Mouse (Mus musculus) ovary, adult 18-20 months (tissue): Measurements from ENCODE around the gene Them7.

Experiments
- DNase-seq: peaks from one replicate; pipeline ENCODE4 v3.0.0; 2022; ENCODE audit warnings: low spot score, mixed read lengths

Them7 gene

GRCm38 (mm10) chr2:105224134-105224986 is at the start of gene Them7:
TSS of gene Them7 (plus strand) at chr2:105224320.
- DNase-seq, result peak; percentile 38

- no peak for DNase-seq
Measured at GRCm38 (mm10) chr2:105178871-105179270, 45.2 kb upstream of the Them7 start.

DNA sequence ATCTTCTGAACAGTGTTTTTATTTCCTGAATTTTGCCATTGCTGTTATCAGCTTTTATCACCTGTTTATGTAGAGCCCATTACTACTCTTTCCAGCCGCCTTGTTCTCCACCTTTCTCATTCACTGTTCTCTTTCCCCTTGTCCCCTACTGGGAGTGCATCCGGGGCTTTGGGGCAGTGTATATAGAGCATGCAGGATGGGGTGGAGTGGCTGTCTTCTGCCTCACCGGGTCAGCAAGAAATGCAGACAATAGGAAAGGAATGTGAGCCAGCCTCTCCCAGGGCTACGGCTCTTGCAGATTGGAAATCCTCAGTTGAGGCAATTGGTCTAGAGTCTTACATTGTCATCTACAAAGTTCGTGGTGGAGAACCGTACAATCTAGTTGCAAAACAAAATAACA is 41.6 kb upstream of the Them7 start:
- DNase-seq, result no peak

GRCm38 (mm10) chr2:105185140-105185539 is 39.0 kb upstream of the Them7 start:
- no peak for DNase-seq

DNA sequence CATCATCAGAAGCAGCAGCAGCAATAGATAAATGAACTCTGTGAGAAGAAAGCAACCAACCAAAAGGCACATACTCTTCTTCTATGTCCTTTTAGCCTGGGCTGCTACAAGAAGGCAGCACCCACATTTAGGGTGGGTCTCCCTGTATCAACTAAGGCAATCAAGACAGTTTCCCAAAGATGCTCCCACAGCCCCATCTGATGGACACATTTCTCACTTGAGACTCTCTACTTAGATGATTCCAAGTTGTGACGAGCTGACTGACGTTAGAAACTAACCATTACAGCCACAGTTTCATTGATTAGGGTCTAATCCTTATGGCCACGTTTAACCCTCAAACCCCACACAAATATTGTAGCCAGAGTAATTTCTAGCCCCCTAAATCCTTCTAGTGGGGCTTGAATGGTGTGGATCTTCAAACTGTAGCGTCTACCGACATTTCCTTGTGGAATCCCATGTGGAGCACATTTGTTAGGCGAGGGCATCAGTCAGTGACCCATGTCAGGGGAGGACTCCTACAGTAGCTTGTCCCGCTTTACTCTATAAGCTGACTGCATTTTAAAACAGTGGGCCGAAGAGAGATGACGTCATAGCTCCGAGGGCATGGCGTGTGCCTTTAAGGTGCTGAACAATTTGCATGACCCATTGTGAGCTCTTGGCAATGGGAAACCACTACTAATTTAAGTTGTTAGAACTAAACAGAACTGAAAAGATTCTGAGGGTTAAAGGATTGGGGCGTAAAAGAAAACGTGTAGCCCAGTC is 38.2 kb upstream of the Them7 start:
- no peak for DNase-seq

DNA sequence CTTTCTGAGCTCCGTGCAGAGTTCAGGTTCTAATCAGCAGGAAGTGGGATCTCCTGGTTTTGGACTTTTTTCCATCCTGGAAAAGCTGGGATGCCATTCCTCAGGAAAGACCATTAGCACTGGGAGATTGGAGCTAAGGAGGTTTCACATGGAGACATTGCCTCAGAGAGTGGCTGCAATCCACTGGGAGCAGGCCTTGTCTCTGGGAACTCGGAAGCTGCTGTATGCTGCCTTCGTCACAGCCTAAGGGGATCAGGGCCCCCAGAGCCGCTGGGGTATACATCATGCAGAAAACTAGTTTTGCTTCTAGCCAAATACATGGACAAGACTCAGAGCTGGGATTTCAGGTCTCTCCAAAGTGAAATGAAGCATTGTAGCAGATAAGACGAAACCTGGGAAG is 37.5 kb upstream of the Them7 start:
- DNase-seq, result no peak

DNA sequence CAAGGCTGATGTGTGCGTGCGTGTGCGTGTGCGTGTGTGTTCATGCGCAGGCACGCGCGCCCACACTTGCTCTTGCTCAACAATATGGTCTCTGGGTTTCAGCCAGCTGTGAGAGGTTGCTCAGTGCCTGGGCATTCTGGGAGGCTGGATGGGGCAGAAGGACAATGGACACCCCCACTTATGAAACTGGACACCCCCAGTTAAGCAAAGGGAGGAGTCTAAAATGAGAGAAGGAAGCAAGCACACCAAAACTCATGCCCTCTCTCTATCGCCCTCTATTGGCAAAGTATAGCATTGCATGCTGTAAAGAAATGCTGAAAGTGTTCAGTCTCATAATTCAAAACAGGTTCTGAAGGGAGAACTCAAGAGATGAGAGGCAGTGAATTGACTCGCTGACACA is 35.9 kb upstream of the Them7 start:
- DNase-seq, result no peak

DNA sequence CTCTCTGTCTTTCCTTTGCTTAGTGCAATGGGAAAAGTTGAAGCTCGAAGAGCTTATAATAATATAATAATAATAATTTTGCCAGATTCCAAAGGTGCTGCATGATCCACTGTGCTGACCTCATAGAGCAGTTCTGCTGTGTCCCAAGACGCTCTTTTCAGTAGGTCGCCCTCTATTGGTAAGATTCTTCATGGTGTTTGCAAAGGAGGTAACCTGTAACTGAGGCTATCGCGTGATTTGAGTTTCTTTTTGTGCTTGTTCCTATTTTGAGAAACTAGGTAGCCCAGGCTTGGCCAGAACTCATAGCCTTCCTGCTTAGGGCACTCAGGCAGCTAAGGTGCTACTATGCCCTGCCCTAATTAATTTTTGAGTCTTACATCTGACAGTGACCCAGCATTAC is 34.8 kb upstream of the Them7 start:
- no peak for DNase-seq

DNA sequence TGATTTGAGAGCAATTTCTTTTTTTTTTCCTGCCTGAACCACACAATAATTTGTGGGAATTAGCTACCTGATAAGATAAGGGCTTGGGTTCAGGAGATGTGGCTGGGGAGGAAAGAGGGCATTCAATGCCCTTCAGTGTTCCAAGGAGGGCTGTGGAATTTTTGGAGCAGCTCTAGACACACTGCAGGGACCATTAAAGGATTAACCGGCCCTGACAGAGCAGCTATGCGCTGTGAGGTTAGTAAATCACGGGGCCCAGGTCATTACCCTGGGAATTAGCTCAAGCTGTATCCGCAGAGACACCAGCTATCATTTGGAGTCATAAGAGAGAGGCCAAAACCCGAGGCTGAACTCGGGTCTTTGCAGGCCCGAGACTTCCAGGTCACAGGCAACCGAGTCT is 24.0 kb upstream of the Them7 start:
- no peak for DNase-seq

DNA sequence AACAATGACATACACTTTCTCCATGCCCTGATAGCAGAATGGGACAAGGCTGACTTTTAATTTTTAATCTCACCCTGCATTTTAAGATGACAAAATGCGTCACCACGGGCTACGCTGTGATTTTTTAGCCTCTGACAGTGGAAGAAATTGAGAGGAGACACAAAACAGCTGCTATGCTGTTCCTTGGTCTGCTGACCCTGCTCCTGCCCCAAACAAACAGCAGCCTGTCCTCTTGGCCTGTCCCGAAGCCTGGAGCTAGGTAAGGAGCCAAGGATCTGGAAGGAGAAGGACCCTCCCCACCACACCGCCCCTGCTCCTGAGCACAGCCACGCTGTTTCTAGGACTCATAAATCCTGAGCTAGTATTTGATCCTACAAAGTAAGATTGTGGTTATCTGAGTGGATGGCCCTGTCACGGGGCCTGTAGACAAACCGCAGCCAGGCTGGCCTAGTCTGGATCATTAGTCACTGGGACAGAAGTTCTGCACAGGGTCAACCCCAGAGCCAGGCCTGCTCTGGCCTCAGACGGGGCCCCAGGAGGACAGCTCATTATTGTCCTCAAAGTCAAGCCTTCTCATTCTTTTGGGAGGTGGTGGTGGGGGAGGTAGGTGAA is 17.5 kb upstream of the Them7 start:
- no peak for DNase-seq

DNA sequence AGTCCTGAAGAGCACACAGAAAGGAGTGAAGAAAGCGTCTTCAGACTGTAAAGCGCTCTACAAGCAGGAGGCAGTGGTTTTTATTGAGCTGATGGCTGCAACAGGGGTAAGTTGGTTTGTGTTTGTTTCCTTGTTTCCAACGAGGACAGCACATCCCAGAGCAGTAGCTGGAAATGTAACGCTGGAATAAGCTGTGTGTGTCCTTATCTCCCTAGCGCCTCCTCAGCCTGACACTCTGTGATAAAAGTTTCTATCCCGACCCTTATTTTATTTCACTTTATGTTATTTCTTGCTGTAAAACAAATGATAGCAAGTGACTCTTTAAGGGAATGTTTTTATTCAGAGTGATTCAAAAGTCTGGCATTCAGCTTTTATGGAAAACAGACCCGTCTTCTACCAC is 11.3 kb upstream of the Them7 start:
- no peak for DNase-seq

- no peak for DNase-seq
Measured at GRCm38 (mm10) chr2:105215914-105216313, 8.2 kb upstream of the Them7 start.

DNA sequence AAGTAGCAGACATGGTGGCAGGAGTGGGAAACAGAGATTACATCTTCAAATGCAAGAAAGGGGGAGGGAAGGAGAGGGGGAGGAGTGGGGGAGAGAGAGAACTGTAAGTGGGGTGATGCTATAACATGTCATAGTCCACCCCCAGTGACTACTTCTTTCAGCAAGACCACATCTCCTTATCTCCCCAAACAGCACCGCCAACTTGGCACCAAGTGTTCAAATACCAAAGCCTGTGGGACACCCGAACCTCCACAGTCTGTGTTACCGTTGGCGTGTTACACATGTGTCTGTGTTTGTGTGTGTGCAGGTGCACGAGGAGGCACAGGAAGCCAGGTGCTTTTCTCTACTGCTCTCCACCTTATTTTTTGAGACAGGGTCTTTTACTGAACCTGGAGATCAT is 4.9 kb upstream of the Them7 start:
- no peak for DNase-seq

DNA sequence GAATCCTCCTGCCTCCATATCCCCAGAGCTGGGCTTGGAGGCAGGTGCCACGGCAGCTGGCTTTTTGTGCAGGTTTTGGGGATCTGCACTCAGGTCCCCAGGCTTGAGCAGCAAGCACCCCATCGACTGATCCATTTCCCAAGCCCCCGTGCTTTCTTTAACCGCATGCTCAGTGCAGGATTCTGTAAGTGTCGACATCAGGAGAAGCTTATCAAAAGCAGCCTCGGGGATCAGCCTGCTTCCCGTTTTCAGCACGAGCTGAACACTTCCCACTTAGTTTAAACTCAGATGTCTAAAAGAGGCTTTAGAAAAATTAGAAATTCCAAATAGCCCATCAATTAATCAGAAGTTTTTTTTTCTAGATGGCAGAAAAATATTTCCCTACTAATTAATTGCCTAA is 4.5 kb upstream of the Them7 start:
- no peak for DNase-seq

DNA sequence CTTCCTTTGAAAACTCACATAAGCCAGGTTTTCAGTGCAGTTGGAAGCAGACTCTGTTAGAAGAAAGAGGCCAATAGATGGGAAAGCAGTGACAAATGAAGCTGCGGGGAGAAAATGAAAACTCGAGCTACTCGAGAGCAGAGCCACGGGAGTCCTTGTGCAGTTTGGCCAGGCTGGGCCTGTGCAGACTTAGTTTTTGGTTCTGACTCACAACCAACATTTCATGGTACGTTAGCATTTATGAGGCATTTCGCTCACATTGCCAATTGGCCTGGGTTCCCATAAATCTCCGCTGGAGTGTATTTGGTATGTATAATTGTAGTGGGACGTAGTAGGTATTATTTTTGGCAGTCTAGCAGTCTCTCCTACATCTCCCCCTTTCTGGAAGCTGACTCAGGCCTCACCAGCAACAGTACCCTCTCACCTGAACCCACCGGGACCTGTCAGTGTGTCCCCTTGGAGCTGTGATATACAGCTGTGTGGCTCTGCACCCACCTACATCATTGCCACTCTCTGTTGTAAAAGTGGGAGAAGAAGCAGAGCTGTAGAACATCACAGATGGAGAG is 3.3 kb upstream of the Them7 start:
- no peak for DNase-seq

DNA sequence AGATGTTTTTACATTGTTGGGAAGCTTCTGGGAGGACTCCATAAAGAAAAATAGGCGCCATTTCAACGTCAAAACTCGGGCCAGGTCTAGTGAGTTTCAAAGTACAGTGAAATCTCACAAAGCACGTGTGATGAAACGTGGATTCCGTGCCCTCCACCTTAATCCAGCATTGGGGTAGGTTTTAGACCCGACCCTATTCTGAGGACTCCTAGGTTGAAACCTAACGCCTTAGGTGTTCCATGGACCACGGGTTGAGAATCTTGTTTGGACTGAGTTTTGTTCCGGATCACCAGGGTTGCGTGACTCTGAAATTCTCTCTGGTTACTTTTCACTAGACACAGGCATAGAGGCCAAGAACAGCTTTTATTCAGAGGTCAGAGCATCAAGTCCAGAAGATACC is 514 bp upstream of the Them7 start:
- no peak for DNase-seq

- DNase-seq, result no peak
Measured at GRCm38 (mm10) chr2:105224987-105225375, 861 bp downstream of the Them7 start.

- DNase-seq, result no peak
Measured at GRCm38 (mm10) chr2:105226297-105226958, 2.3 kb downstream of the Them7 start.

DNA sequence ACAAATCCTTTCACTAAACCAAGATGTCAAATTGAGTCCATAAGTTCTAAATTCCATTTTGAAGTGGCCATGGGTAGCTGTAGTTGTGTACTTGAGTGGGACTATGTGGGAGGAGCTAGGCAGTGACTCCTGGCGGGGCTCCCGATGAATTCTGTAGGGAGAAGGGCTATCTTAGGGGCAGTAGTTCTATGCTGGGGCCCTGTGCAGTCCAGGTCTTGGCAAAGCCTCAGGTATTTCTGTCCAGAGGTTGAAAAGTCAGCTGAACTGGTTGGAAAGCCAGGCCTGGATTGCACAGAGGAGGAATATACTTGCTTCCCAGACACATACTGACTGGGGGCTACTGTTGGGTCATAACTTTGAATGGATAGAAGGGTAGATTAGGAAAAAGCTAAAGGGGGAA is 4.3 kb downstream of the Them7 start:
- no peak for DNase-seq

DNA sequence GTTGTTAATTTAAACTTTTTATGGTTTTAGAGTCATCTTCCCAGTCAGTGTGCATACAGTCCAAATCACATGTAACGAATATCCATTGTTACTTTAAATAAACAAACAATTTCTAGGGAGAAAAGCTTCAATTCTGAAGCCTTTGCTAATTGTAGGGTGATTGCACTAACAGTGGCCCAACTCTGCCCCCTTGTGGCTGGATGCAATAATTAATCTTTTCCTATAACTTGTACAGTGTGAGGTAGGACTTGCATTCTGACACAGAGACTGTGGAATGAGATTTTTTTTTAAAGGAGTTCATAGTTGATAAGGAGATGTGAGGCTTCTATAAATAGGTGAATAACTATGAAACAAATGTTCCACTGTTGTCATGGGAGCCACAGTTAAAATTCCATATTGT is 6.2 kb downstream of the Them7 start:
- no peak for DNase-seq

- DNase-seq, result no peak
Measured at GRCm38 (mm10) chr2:105232386-105232785, 8.3 kb downstream of the Them7 start.

- DNase-seq, result no peak
Measured at GRCm38 (mm10) chr2:105234278-105234677, 10.2 kb downstream of the Them7 start.
